Mouse (Mus musculus) embryonic facial prominence, embryonic 12.5 days (tissue): ENCODE measurements around the gene Ccl2. TPM values are rescaled to one million over a fixed set of nuclear protein-coding genes. Genes with fewer than 3 reads are reported as not detected.

Source experiments
- ATAC-seq: fragments of 200-750 bp; cut with Nextera tagmentation; 2 replicates; pipeline ENCODE4 v1.8.0; 2017; ENCODE audit not compliant: insufficient number of reproducible peaks, insufficient read depth, low FRiP score, low TSS enrichment
- H3K27ac ChIP-seq: fragments of 300-500 bp; sonication (generic); 2 replicates; pipeline ENCODE4 v1.5.1; 2016; ENCODE audit warnings: mild to moderate bottlenecking
- H3K27me3 ChIP-seq: fragments of 300-500 bp; sonication (generic); 2 replicates; pipeline ENCODE4 v1.6.1; 2016; ENCODE audit warnings: mild to moderate bottlenecking, moderate library complexity
- H3K36me3 ChIP-seq: fragments of 300-500 bp; sonication (generic); 2 replicates; pipeline ENCODE4 v1.6.1; 2016; ENCODE audit warnings: mild to moderate bottlenecking
- H3K4me1 ChIP-seq: fragments of 300-500 bp; sonication (generic); 2 replicates; pipeline ENCODE4 v1.6.1; 2016
- H3K4me2 ChIP-seq: fragments of 300-500 bp; sonication (generic); replicated peaks from 2 replicates; pipeline ENCODE4 v1.6.1; 2016; ENCODE audit warnings: mild to moderate bottlenecking, moderate library complexity
- H3K4me3 ChIP-seq: fragments of 300-500 bp; sonication (generic); 2 replicates; pipeline ENCODE4 v1.5.1; 2016; ENCODE audit warnings: mild to moderate bottlenecking
- H3K9ac ChIP-seq: fragments of 300-500 bp; sonication (generic); 2 replicates; pipeline ENCODE4 v1.6.1; 2016; ENCODE audit warnings: mild to moderate bottlenecking, moderate library complexity
- H3K9me3 ChIP-seq: fragments of 300-500 bp; sonication (generic); 2 replicates; pipeline ENCODE4 v1.6.1; 2016; ENCODE audit warnings: mild to moderate bottlenecking, moderate library complexity
- WGBS: fragments of 180-500 bp; shearing (Covaris S2); methylation state at CpG from one replicate; pipeline ENCODE4 v1.1.7; 2016; 5-methylcytosine and 5-hydroxymethylcytosine counted together
- polyA plus RNA-seq: library from polyadenylated mRNA; unstranded; fragments of >200 nt; fragmentation: Nextera tagmentation; extraction: Ambion mirVana; gene quantifications from 2 replicates; pipeline ENCODE4 v1.2.1, GENCODE M21; 2016

The Ccl2 gene
- 2.7 and 3.1 TPM in 2 replicates for polyA plus RNA-seq

GRCm38 (mm10) chr11:82035356-82035755 is at the start of gene Ccl2:
Ccl2 (plus strand) TSS chr11:82035571.
- no peak within 1 kb of the TSS for H3K9ac ChIP-seq
- H3K36me3 ChIP-seq: no peaks in the 10 kb centered on the region
- H3K27ac ChIP-seq: no peak within 1 kb of the TSS
- H3K27me3 ChIP-seq: no peaks in the 10 kb centered on the region
- H3K4me1 ChIP-seq: 0 out of 2 replicates have a peak, but pooled peaks cover 8% of the 10 kb centered on the region
- no peak within 1 kb of the TSS for H3K4me2 ChIP-seq
- no peaks in the 10 kb centered on the region for H3K9me3 ChIP-seq
- WGBS: 34% methylated on average over 5 of the region's 5 CpGs
- H3K4me3 ChIP-seq: no peak within 1 kb of the TSS
- no peak for ATAC-seq

GRCm38 (mm10) chr11:81996172-81996841 is 39.1 kb upstream of the Ccl2 start:
- no peaks in the 10 kb centered on the region for H3K9me3 ChIP-seq
- ATAC-seq: no peak
- H3K27me3 ChIP-seq: no peaks in the 10 kb centered on the region
- H3K4me1 ChIP-seq: peaks cover 12% of the 10 kb centered on the region
- no peak overlapping the region for H3K27ac ChIP-seq
- 63% methylated on average over 10 of the region's 10 CpGs for WGBS
- H3K9ac ChIP-seq: no peak overlapping the region
- no peak overlapping the region for H3K4me3 ChIP-seq
- no peak overlapping the region for H3K4me2 ChIP-seq
- no peaks in the 10 kb centered on the region for H3K36me3 ChIP-seq

GRCm38 (mm10) chr11:81997085-81997484 is 38.3 kb upstream of the Ccl2 start:
- Histone ChIP-seq H3K27ac (no peak overlapping the region), H3K36me3 (no peaks in the 10 kb centered on the region), H3K9me3 (no peaks in the 10 kb centered on the region), H3K4me2 (no peak overlapping the region), H3K27me3 (no peaks in the 10 kb centered on the region), H3K4me1 (peaks cover 12% of the 10 kb centered on the region), H3K9ac (no peak overlapping the region), H3K4me3 (no peak overlapping the region)
- 85% methylated on average over 5 of the region's 5 CpGs for WGBS
- ATAC-seq: no peak

- peaks cover 12% of the 10 kb centered on the region for H3K4me1 ChIP-seq
- H3K27ac ChIP-seq: no peak overlapping the region
- 83% methylated on average over 3 of the region's 3 CpGs for WGBS
- H3K9ac ChIP-seq: no peak overlapping the region
- H3K4me3 ChIP-seq: no peak overlapping the region
- no peaks in the 10 kb centered on the region for H3K9me3 ChIP-seq
- no peak overlapping the region for H3K4me2 ChIP-seq
- no peaks in the 10 kb centered on the region for H3K27me3 ChIP-seq
- ATAC-seq: no peak
- H3K36me3 ChIP-seq: no peaks in the 10 kb centered on the region
Observed at GRCm38 (mm10) chr11:81998646-81999045, 36.7 kb upstream of the Ccl2 start.

GRCm38 (mm10) chr11:81999469-81999868 is 35.9 kb upstream of the Ccl2 start:
- no peaks in the 10 kb centered on the region for H3K36me3 ChIP-seq
- no peak overlapping the region for H3K4me2 ChIP-seq
- ATAC-seq: no peak
- H3K27ac ChIP-seq: no peak overlapping the region
- peaks cover 12% of the 10 kb centered on the region for H3K4me1 ChIP-seq
- H3K4me3 ChIP-seq: no peak overlapping the region
- no peak overlapping the region for H3K9ac ChIP-seq
- no peaks in the 10 kb centered on the region for H3K27me3 ChIP-seq
- no peaks in the 10 kb centered on the region for H3K9me3 ChIP-seq
- 78% methylated on average over 4 of the region's 4 CpGs for WGBS

GRCm38 (mm10) chr11:82000581-82000980 is 34.8 kb upstream of the Ccl2 start:
- no peaks in the 10 kb centered on the region for H3K9me3 ChIP-seq
- no peak overlapping the region for H3K4me3 ChIP-seq
- ATAC-seq: no peak
- H3K36me3 ChIP-seq: no peaks in the 10 kb centered on the region
- H3K27me3 ChIP-seq: no peaks in the 10 kb centered on the region
- no peak overlapping the region for H3K4me2 ChIP-seq
- peaks cover 12% of the 10 kb centered on the region for H3K4me1 ChIP-seq
- 14% methylated on average over 5 of the region's 5 CpGs for WGBS
- H3K9ac ChIP-seq: no peak overlapping the region
- H3K27ac ChIP-seq: peak overlapping the region; percentile 55; the same call in 1 of the 2 replicates

- Histone ChIP-seq H3K9me3 (no peaks in the 10 kb centered on the region), H3K9ac (no peak overlapping the region), H3K4me2 (no peak overlapping the region), H3K27ac (no peak overlapping the region), H3K4me3 (no peak overlapping the region), H3K36me3 (no peaks in the 10 kb centered on the region), H3K27me3 (no peaks in the 10 kb centered on the region), H3K4me1 (peaks cover 16% of the 10 kb centered on the region)
- ATAC-seq: no peak
- 78% methylated on average over 2 of the region's 2 CpGs for WGBS
Observed at GRCm38 (mm10) chr11:82004810-82005209, 30.6 kb upstream of the Ccl2 start.

GRCm38 (mm10) chr11:82006796-82007423 is 28.5 kb upstream of the Ccl2 start:
- no peak for ATAC-seq
- 54% methylated on average over 12 of the region's 12 CpGs for WGBS
- no peaks in the 10 kb centered on the region for H3K27me3 ChIP-seq
- H3K4me1 ChIP-seq: 0 out of 2 replicates have a peak, but pooled peaks cover 7% of the 10 kb centered on the region
- H3K36me3 ChIP-seq: no peaks in the 10 kb centered on the region
- H3K9me3 ChIP-seq: no peaks in the 10 kb centered on the region
- no peak overlapping the region for H3K9ac ChIP-seq
- no peak overlapping the region for H3K27ac ChIP-seq
- no peak overlapping the region for H3K4me2 ChIP-seq
- H3K4me3 ChIP-seq: no peak overlapping the region

GRCm38 (mm10) chr11:82010115-82010514 is 25.3 kb upstream of the Ccl2 start:
- Histone ChIP-seq H3K27me3 (no peaks in the 10 kb centered on the region), H3K9ac (no peak overlapping the region), H3K4me2 (no peak overlapping the region), H3K27ac (no peak overlapping the region), H3K4me3 (no peak overlapping the region), H3K9me3 (no peaks in the 10 kb centered on the region), H3K4me1 (0 out of 2 replicates have a peak, but pooled peaks cover 7% of the 10 kb centered on the region), H3K36me3 (no peaks in the 10 kb centered on the region)
- ATAC-seq: no peak
- WGBS: 91% methylated on average over 3 of the region's 3 CpGs

GRCm38 (mm10) chr11:82011411-82012193 is 23.8 kb upstream of the Ccl2 start:
- Histone ChIP-seq H3K9ac (no peak overlapping the region), H3K36me3 (no peaks in the 10 kb centered on the region), H3K9me3 (no peaks in the 10 kb centered on the region), H3K4me3 (no peak overlapping the region), H3K4me1 (0 out of 2 replicates have a peak, but pooled peaks cover 7% of the 10 kb centered on the region), H3K27ac (no peak overlapping the region), H3K4me2 (no peak overlapping the region), H3K27me3 (no peaks in the 10 kb centered on the region)
- WGBS: 55% methylated on average over 8 of the region's 8 CpGs
- ATAC-seq: no peak

GRCm38 (mm10) chr11:82013756-82014155 is 21.6 kb upstream of the Ccl2 start:
- Histone ChIP-seq H3K36me3 (no peaks in the 10 kb centered on the region), H3K4me2 (no peak overlapping the region), H3K4me1 (no peaks in the 10 kb centered on the region), H3K27me3 (no peaks in the 10 kb centered on the region), H3K9ac (no peak overlapping the region), H3K27ac (no peak overlapping the region), H3K9me3 (no peaks in the 10 kb centered on the region), H3K4me3 (no peak overlapping the region)
- no peak for ATAC-seq
- 54% methylated on average over 1 of the region's 1 CpGs for WGBS

- no peak overlapping the region for H3K27ac ChIP-seq
- WGBS: 77% methylated on average over 2 of the region's 2 CpGs
- no peaks in the 10 kb centered on the region for H3K9me3 ChIP-seq
- H3K27me3 ChIP-seq: no peaks in the 10 kb centered on the region
- H3K9ac ChIP-seq: no peak overlapping the region
- no peak overlapping the region for H3K4me2 ChIP-seq
- no peak for ATAC-seq
- H3K4me1 ChIP-seq: no peaks in the 10 kb centered on the region
- H3K36me3 ChIP-seq: no peaks in the 10 kb centered on the region
- no peak overlapping the region for H3K4me3 ChIP-seq
Observed at GRCm38 (mm10) chr11:82015066-82015465, 20.3 kb upstream of the Ccl2 start.
